Mouse (Mus musculus): ENCODE measurements around the gene B230104I21Rik.

B230104I21Rik gene

GRCm38 (mm10) chr4:154348197-154348786 lies 12.4 kb downstream of the B230104I21Rik start:
- DNase-seq (ENCODE audit: low spot score): no peak

GRCm38 (mm10) chr4:154352246-154352645 lies 16.3 kb downstream of the B230104I21Rik start:
- DNase-seq (ENCODE audit: low spot score): no peak

DNA sequence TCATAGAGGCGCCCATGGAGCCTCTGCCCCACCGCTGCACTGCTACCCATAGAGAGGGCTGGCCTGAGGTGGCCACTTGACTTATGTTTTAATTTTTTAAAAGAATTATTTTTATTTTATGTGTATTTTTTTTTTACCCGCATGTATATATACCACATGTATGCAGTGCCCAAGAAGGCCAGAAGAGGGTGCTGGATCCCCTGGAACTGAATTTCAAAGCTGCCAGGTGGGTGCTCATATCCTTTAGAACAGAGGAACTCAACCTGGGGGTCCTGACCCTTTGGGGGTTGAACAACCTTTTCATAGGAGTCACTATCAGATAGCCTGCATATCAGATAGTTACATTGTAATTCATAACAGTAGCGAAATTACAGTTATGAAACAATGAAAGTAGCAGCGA lies 19.5 kb downstream of the B230104I21Rik start:
- no peak for DNase-seq (ENCODE audit: low spot score)

- DNase-seq (ENCODE audit: low spot score): no peak
Observed at GRCm38 (mm10) chr4:154358370-154358769, 22.4 kb downstream of the B230104I21Rik start.

- no peak for DNase-seq (ENCODE audit: low spot score)
Observed at GRCm38 (mm10) chr4:154358816-154359215, 22.9 kb downstream of the B230104I21Rik start.

GRCm38 (mm10) chr4:154359762-154360300 lies 23.9 kb downstream of the B230104I21Rik start:
- DNase-seq (ENCODE audit: low spot score): no peak

- no peak for DNase-seq (ENCODE audit: low spot score)
Observed at GRCm38 (mm10) chr4:154360441-154360840, 24.5 kb downstream of the B230104I21Rik start.

GRCm38 (mm10) chr4:154360850-154361249 lies 24.9 kb downstream of the B230104I21Rik start:
- no peak for DNase-seq (ENCODE audit: low spot score)

DNA sequence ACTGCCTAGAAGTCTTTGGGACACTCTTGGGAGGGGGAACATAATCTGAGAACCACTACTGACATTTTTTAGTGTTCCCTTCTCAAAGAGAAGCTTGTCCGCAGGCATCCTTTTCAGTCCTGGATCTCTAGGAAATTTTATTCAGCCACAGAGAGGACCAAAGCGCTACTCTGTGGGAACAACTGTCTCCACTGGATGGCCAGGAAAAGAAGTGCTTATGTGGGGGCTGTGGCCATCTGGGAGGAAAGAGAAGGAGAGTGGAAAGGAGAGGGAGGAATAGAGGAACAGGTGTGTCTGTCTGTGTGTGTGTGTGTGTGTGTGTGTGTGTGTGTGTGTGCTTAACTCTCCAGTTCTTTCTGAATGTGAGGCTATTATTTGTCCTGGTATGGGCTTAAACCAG lies 28.8 kb downstream of the B230104I21Rik start:
- no peak for DNase-seq (ENCODE audit: low spot score)

DNA sequence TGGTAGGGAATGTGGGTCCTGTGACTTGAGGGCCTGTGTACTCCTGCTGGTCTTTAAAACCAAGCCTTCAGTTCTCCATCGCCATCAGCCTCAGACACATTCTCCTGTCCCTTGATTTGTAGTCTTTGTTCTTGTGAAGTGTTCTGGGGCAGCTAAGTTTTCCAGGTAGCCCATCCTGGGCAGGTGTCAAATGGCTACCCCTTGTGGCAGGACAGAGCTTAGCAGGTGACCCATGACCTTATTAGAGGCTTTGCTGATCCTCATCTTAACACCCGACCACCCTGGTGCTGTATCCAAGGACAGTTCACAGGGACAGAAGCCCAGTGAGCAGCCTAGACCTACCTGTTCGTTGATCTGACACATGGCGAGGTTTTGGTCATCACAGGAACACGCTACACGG lies 30.9 kb downstream of the B230104I21Rik start:
- DNase-seq (ENCODE audit: low spot score): no peak

DNA sequence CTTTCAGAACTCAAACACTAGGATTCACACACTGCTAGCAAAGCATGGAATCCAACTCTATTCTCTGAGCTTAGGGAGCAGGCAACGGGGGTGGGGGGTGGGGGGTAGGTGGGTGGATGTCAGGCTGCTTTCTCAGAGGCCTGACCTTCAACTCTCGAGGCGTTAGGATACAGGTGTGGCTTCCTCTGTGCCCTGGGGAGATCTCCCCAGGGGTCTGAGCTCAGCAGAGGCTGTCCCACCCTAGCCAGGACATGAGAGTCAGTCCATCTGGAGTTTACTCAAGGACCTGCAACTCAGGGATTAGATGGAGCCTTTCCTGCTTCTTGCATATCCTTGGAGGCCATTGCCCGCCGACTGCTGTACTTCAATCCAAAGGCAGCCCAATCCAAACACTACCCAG lies 33.2 kb downstream of the B230104I21Rik start:
- DNase-seq (ENCODE audit: low spot score): no peak

- no peak for DNase-seq (ENCODE audit: low spot score)
Observed at GRCm38 (mm10) chr4:154370841-154371240, 34.9 kb downstream of the B230104I21Rik start.

DNA sequence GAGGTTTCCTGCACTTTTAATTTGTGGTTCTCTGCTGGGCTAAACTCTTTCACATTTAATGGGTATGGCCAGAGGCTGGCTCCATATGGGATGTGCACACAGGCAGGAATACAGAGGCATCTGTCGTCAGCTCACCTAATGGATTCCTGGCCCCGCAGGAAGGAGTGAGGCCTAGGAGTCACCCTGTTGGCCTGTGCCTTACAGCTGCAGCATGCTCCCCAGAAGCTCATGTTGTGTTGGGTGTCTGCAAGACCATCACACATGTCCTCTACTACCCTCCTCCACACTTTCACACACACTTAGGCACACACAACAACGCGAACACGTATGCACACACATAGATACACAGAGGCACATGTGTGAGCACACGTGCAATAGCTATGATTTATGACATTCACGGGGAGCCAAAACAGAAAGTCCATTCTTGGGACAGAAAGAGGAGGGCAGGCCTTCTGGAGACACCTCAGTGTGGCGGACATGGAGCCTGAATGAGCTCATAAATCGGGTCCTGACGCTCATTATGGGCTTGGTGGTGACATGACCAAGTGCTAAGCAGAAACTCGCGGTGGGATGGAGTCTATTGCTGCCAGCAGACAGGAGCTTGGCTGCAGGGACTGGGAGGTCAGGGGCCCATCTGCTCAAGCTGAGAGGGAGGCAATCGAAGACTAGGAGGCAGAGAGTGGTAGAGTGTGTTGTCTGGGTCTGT lies 35.8 kb downstream of the B230104I21Rik start:
- no peak for DNase-seq (ENCODE audit: low spot score)

DNA sequence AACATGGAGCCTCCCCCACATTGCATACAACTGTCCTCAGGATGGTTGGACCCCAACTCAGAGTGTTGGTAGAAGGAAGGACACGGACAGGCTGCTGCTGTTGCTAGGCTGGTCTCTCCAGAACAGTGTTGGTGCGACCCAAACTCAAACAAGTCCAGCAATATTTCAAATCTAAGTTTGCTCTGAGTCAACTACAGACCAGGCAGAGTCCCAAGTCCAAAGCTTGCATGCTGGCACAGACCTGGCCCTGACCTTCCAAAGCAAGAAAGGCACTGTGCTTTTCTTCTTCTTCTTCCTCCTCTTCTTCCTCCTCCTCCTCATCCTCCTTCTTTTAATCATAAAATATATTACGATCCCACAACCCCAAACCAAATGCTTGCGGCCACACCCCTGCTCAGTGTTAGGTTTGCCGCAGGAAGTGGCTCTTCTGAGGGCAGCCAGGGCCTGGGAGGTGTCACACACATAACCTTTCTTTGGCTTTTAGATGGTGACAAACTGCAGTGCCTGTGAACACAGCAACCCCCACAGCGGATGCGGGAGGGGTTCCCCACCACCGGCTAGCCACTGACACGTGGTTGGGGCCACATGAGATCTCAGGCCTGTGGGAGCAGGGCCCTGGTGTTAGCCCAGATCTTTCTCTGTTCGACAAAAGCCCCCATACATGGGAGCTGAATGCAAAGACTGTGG lies 40.2 kb downstream of the B230104I21Rik start:
- no peak for DNase-seq (ENCODE audit: low spot score)

DNA sequence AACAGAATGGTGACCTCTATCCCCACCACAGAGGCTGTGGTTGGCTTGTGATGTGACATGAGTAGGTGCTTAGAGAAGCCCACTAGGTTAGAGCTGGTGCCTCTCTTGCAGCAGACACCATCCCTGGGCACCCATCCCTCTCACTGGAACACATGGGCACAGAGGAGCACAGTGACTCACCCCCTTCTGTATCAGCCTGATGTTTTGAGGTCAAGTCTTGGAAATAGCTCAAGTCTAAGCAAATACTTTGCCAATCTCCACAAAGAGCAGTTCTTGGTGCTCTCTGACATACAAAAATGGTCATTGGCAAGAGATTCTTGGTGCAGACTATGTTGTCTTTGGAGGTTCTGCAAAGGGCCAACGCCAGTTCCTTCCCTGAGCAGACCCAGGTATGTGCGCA lies 42.9 kb downstream of the B230104I21Rik start:
- no peak for DNase-seq (ENCODE audit: low spot score)

DNA sequence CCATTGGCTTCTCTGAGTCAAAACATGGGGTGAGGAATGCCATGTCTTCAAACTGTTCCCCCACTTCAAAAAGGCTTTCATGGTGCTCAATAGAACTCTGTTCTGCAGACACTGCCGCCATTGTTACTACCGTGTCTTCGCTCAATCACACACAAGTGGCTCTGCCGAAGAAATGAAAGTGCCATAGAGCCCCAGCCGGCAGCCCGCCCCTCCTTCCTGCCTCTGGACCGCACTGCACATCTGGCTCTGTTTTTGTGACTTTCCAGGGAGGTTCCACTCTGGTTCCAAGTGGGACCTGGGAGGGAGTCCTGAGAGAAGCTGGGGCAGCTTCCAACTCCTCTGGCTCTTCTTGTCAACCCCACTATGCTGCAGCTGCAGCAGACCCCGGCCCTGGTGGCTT lies 49.3 kb downstream of the B230104I21Rik start:
- DNase-seq (ENCODE audit: low spot score): no peak

DNA sequence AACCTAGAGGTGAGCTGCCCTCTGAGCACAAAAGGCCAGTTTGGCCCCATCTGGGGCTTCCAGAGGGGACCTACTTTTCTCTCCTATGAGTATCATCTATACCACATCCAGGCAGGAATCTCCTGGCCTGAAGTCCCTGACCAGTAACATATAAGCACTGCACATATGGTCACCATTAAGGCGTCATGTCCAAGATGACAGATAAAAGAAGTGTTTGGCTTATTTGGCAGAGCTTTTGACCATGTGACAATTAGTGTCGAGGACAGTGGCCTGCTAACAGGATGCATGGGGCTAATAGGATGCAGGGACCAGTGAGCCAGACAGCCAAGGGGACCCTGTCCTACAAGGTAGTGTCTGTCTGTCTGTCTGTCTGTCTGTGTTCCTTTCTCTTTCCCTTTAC lies 50.0 kb downstream of the B230104I21Rik start:
- DNase-seq (ENCODE audit: low spot score): no peak

DNA sequence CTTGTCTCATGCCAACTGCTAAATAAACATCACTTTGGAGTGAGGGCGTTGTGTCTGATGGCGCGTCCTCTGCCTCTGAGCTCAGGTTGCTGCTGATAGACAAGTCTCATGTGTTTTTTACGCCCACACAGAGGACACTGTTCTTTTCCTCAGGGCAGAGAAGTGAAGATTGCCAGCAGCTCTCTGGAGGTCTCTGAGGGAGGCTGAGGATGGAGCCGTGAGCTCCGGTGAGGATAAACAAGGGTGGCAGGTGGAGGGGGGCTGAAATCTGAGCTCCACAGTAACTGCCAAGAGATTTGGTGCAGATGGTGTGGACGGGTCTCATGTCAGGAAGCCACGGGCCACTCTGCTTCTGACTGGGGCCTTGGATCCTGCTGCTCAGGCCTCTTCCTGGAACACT lies 50.9 kb downstream of the B230104I21Rik start:
- DNase-seq (ENCODE audit: low spot score): no peak

- DNase-seq (ENCODE audit: low spot score): no peak
Observed at GRCm38 (mm10) chr4:154389641-154390040, 53.7 kb downstream of the B230104I21Rik start.

GRCm38 (mm10) chr4:154390333-154391080 lies 54.6 kb downstream of the B230104I21Rik start:
- DNase-seq (ENCODE audit: low spot score): no peak

GRCm38 (mm10) chr4:154392641-154393040 lies 56.7 kb downstream of the B230104I21Rik start:
- DNase-seq (ENCODE audit: low spot score): no peak

Data from left cerebral cortex, adult 11 months (tissue).